7 mouse cellular contexts compared by ENCODE assay signal in the genomic region with DNA sequence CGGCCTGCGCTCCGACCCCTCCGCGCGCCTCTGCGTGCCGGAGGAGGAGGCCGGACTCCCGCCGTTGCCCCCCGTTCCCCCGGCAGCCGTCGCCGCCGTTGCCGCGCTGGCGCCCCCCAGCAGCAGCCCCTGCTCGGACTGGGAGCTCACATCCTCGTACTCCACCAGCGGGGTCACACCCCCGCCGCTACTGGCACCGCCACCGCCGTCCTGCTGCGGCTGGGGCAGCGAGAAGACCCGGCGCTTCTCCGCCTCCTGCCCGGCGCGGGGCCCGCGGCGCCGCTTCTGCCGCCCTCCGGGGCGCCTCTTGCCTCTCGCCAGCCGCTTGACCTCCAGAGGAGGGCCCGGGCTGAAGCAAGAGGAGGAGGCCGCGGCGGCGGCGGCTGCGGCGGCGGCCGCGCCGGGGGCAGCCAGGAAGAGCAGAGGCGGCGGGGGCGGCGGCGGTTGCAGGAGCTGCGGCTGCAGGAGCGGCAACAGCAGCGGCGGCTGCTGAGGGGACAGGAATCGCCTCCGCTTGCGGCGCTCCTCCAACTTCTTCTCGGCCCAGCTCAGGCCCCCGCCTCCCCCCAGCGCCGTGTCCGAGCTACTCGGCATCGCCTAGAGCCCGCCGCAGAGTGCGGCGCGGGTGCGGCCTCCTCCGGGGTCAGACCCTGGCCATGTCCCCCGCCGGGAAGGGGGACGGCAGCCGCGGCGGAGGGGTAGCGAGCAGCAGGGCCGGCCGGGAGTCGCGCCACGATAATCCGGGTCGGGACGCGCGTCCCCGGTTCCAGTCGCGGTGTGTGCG. TPM values are rescaled to one million over a fixed set of nuclear protein-coding genes. Genes with fewer than 3 reads are reported as not detected.
A peak's percentile ranks its signal among the peaks of the same experiment; 100 is the strongest.
DNase-seq lines count a peak whose midpoint lies in the region; ATAC-seq and TF ChIP-seq lines count a peak whose summit lies in the region.

No protein-coding gene starts in this region.

- no peaks in the 10 kb centered on the region for H3K36me3 ChIP-seq in kidney, adult 2 months (ENCODE audit: control insufficient read depth, insufficient read depth, low read length)
- H3K36me3 ChIP-seq in limb, embryonic 14.5 days (ENCODE audit: control insufficient read depth, insufficient read depth, low read length) = peaks cover 10% of the 10 kb centered on the region; the same call in 1 of the 2 replicates
- H3K36me3 ChIP-seq in stomach, embryonic 16.5 days (ENCODE audit: control insufficient read depth, insufficient read depth, low read length) = no peaks in the 10 kb centered on the region; the same call in 1 of the 2 replicates

- peak overlapping the region; percentile 54 for H3K4me2 ChIP-seq in limb, embryonic 14.5 days (replicated peaks; ENCODE audit: low read depth, low read length, severe bottlenecking)
- H3K4me2 ChIP-seq in stomach, embryonic 16.5 days (ENCODE audit: low read depth, low read length) = peak overlapping the region; percentile 91

- TF ChIP-seq CTCF in kidney, adult 2 months (conservative IDR thresholded peaks at IDR 0.05; ENCODE audit: insufficient read depth, insufficient read length, low read depth, low read length) = no peak

- H3K4me1 ChIP-seq in kidney, adult 2 months (ENCODE audit: control insufficient read depth, insufficient read depth, low read length) = no peaks in the 10 kb centered on the region
- peaks cover 2% of the 10 kb centered on the region; the same call in 1 of the 2 replicates for H3K4me1 ChIP-seq in limb, embryonic 14.5 days (ENCODE audit: control insufficient read depth, insufficient read depth, low read length)
- peaks cover 9% of the 10 kb centered on the region for H3K4me1 ChIP-seq in stomach, embryonic 16.5 days (ENCODE audit: control insufficient read depth, insufficient read depth, low read length)

- H3K9ac ChIP-seq in limb, embryonic 14.5 days (ENCODE audit: low read depth, low read length, severe bottlenecking) = peak overlapping the region; percentile 92
- H3K9ac ChIP-seq in stomach, embryonic 16.5 days (ENCODE audit: low read length) = peak overlapping the region; percentile 98

- ATAC-seq in limb, embryonic 14.5 days (ENCODE audit: low FRiP score, low read depth) = peak; percentile 5; the same call in 1 of the 2 replicates
- ATAC-seq in stomach, embryonic 16.5 days (ENCODE audit: insufficient read depth, low FRiP score) = peak; percentile 9

- no peaks in the 10 kb centered on the region for H3K27me3 ChIP-seq in kidney, adult 2 months (replicated peaks; ENCODE audit: control insufficient read depth, insufficient read depth, low read length)
- H3K27me3 ChIP-seq in limb, embryonic 14.5 days (ENCODE audit: control insufficient read depth, insufficient read depth, low read length) = no peaks in the 10 kb centered on the region
- no peaks in the 10 kb centered on the region for H3K27me3 ChIP-seq in stomach, embryonic 16.5 days (ENCODE audit: control insufficient read depth, insufficient read depth, low read length)

- no peak for TF ChIP-seq POLR2A in kidney, adult 2 months (IDR thresholded peaks at IDR 0.05; ENCODE audit: low read depth, low read length)
- no peak for TF ChIP-seq POLR2A in limb, embryonic 14.5 days (IDR thresholded peaks at IDR 0.05; ENCODE audit: borderline replicate concordance, extremely low read depth, insufficient read depth, insufficient read length)

- peak overlapping the region; percentile 95 for H3K4me3 ChIP-seq in kidney, adult 2 months (ENCODE audit: insufficient read depth, low read depth, low read length)
- peak overlapping the region; percentile 98 for H3K4me3 ChIP-seq in limb, embryonic 14.5 days (replicated peaks; ENCODE audit: low read length)
- H3K4me3 ChIP-seq in stomach, embryonic 16.5 days (replicated peaks; ENCODE audit: low read length) = peak overlapping the region; percentile 99

- peak overlapping the region; percentile 87 for H3K27ac ChIP-seq in kidney, adult 2 months (ENCODE audit: insufficient read depth, low read depth, low read length)
- peak overlapping the region; percentile 96 for H3K27ac ChIP-seq in limb, embryonic 14.5 days (replicated peaks; ENCODE audit: low read depth, low read length)
- H3K27ac ChIP-seq in stomach, embryonic 16.5 days (ENCODE audit: low read length) = peak overlapping the region; percentile 99

- H3K9me3 ChIP-seq in limb, embryonic 14.5 days (ENCODE audit: control insufficient read depth, low read length) = no peaks in the 10 kb centered on the region
- no peaks in the 10 kb centered on the region for H3K9me3 ChIP-seq in stomach, embryonic 16.5 days (replicated peaks; ENCODE audit: control insufficient read depth, low read length)

- WGBS in kidney, adult 2 months = under 1% methylated on average over 95 of the region's 105 CpGs
- WGBS in limb, embryonic 14.5 days = 4% methylated on average over 25 of the region's 105 CpGs
- under 1% methylated on average over 84 of the region's 105 CpGs for WGBS in stomach, embryonic 16.5 days

- peak; percentile 63 for DNase-seq in adrenal gland, postnatal 10 days
- peak; percentile 49 for DNase-seq in embryo, embryonic 10.5 days (ENCODE audit: low spot score)
- peak; percentile 97 for DNase-seq in heart, adult 11 months
- DNase-seq in kidney, adult 2 months = peak; percentile 46
- DNase-seq in limb, embryonic 14.5 days (ENCODE audit: low spot score) = peak; percentile 8
- peak; percentile 26 to 37 for DNase-seq in natural killer cell, adult 2 months (ENCODE audit: low spot score in 2 of 2)

RNA-seq across cellular contexts. Expression of a gene that starts 0.6 kb away (rescaled TPM):
- total RNA-seq in adrenal gland, postnatal 10 days (2021) = 10 to 100 TPM; 49.0 to 50.1 TPM
- polyA plus RNA-seq in kidney, adult 2 months (2012; rRNA removed) = 18.7 and 23.3 TPM in 2 replicates
- 35.3 and 40.1 TPM in 2 replicates for polyA plus RNA-seq in limb, embryonic 14.5 days (2012; rRNA removed)
- polyA plus RNA-seq in limb, embryonic 14.5 days (2014; fragmentation: Nextera tagmentation; extraction: Ambion mirVana) = 22.1 and 22.6 TPM in 2 replicates
- polyA plus RNA-seq in stomach, embryonic 16.5 days (2015; fragmentation: Nextera tagmentation; extraction: Ambion mirVana) = 9.8 and 12.9 TPM in 2 replicates

Comparison
In these comparisons a context has a peak if more than half of its experiments do, and no peak if none do; other contexts are left out.
1. Peak in every context shown above with its lines: DNase-seq, ATAC-seq, H3K4me3 ChIP-seq and H3K27ac ChIP-seq.
2. DNase-seq: peak in every context shown above with its lines; median percentile 97 in heart, adult 11 months; 63 in adrenal gland, postnatal 10 days; 49 in embryo, embryonic 10.5 days; 46 in kidney, adult 2 months; 32 in natural killer cell, adult 2 months; 8 in limb, embryonic 14.5 days.